Mouse (Mus musculus) CH12F3 (cell line): Measurements from ENCODE around the gene Ephx1.
"Not testable (repeated sequence)": the region's sequence is repeated elsewhere in the genome, so short reads cannot be mapped to it uniquely, and the experiment has no call there.

Experiments
- in situ Hi-C: fragments of 300-500 bp; cut with MboI; formaldehyde crosslinking; loops from 2 replicates; pipeline ENCODE4 v1.14.3; 2020; ENCODE audit warnings: low sequenced_read_pairs

Ephx1 gene

DNA sequence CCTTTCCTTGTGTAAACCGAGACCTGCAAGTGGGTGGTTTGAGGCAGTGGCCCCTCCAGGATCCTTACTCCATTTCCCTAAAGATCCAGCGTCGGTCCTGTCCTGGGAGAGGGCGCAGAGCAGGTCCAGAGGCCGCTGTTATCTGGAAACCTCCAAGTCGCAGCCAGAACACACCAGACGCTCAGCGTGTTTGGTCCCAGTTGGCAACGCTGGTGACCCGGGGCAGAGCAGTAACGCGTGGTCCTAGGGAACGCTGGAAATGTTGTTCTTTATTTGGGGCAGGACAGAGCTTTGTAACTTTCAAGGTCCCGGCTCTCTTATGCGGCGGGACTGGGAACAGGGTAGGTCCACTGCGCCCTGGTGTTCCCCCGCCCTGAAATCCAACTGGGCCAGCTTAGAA is 79.0 kb downstream of the Ephx1 start:
- in situ Hi-C loops = no loop called here

DNA sequence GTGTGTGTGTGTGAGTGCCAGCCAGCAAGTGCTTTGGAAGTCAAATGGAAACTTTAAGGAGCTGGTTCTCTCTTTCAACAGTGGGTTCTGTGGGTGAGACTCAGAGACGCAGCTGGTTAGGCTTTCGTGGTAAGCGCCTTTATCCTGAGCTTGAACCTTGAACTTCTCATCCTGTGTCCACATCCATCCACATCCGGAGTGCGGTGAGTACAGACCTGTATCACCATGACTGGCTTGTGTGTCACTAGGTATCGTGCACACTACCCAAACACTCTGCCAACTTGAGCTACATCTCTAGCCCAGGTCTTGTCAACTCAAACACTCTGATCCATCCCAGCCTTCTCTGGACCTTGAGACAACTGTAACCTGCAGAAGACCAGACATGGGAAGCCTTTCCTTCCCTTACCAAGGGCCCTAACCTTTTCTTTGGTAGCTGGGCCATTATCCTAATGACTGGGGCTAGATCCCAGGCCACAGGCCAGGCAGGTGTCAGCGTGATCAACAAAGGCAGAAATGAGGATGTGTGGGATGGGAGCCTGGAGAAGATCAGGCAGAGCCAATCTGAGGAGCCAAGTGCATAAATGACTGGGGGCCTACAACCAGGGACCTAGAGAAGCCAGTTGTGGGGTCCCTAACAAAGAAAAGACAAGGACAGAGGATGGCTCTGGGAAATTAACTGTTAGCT is 79.8 kb downstream of the Ephx1 start:
- in situ Hi-C loops = no loop called here

DNA sequence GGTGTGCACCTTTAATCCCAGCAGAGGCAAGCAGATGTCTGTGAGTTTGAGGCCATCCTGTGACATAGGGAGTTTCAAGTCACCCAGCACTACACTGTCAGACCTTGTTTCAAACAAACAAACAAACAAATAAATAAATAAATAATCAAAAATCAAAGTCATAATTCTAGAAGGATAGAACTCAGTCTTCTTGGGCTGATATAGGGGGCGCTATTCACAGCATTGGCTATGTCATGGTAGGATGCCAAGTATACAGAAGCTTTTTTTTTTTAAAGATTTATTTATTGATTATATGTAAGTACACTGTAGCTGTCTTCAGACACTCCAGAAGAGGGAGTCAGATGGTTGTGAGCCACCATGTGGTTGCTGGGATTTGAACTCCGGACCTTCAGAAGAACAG is 81.9 kb downstream of the Ephx1 start:
- in situ Hi-C loops = not testable (repeated sequence)

DNA sequence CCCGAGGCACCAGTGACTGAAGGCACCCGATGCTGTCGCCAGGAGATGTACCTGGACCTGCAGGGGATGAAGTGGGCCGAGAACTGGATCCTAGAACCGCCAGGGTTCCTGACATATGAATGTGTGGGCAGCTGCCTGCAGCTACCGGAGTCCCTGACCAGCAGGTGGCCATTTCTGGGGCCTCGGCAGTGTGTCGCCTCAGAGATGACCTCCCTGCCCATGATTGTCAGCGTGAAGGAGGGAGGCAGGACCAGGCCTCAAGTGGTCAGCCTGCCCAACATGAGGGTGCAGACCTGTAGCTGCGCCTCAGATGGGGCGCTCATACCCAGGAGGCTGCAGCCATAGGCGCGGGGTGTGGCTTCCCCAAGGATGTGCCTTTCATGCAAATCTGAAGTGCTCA is 83.1 kb downstream of the Ephx1 start:
- in situ Hi-C loops = not testable (repeated sequence)

DNA sequence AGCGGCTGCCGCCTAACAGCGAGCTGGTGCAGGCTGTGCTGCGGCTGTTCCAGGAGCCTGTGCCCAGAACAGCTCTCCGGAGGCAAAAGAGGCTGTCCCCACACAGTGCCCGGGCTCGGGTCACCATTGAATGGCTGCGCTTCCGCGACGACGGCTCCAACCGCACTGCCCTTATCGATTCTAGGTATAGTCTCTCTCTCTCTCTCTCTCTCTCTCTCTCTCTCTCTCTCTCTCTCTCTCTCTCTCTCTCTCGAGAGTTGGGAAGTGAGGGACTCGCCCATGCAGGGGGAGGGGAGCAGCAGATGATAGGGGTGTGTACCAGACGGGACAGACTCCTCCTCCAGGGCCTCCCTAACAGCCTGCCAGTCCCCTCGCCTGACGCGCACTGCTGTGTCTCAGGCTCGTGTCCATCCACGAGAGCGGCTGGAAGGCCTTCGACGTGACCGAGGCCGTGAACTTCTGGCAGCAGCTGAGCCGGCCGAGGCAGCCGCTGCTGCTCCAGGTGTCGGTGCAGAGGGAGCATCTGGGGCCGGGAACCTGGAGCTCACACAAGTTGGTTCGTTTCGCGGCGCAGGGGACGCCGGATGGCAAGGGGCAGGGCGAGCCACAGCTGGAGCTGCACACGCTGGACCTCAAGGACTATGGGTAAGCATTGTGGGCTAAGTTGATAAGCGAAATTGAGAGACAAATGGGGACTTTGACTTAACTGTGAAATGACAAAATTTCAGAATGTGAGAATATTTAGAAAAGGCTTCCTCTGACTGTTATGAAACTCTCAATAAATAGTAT is 83.9 kb downstream of the Ephx1 start:
- in situ Hi-C loops = not testable (repeated sequence)

DNA sequence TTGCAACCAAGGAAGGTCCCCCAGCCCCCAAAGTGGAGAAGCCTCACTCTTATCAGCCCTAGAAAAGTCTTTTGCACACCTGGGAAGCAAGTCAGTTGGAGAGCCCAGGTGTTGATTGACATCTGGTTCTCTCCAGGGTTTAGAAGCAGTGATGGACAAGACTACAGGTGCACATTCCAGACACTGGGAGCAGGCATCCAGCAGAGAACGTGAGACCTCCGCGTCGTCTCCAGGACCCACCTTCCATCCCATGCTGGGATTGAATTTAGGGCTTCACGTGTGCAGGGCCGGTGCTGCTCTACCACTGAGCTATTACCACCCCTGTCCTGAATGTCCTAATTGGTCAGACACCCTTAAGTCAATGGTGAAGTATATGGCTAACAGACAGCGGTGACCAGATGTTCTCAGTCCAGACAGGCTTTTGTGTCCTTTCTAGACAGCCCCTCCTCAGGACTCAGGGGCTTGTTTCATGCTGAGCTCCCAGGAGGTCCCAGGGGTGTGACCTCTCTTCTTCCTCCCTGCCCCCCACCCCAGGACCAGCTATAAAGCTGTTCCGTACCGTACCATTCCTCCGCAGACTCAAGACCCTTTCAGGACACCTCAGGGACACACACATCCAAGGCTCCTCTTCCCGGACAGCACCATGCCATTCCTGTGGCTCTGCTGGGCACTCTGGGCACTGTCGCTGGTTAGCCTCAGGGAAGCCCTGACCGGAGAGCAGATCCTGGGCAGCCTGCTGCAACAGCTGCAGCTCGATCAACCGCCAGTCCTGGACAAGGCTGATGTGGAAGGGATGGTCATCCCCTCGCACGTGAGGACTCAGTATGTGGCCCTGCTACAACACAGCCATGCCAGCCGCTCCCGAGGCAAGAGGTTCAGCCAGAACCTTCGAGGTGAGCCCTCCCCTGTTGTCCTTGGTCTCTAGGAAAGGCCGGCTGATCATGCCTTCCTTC is 86.0 kb downstream of the Ephx1 start, which contains the start of gene Lefty1:
TSS of gene Lefty1 (plus strand) at position 556 of the 953 bp plus-strand sequence.
- in situ Hi-C loops = no loop called here

DNA sequence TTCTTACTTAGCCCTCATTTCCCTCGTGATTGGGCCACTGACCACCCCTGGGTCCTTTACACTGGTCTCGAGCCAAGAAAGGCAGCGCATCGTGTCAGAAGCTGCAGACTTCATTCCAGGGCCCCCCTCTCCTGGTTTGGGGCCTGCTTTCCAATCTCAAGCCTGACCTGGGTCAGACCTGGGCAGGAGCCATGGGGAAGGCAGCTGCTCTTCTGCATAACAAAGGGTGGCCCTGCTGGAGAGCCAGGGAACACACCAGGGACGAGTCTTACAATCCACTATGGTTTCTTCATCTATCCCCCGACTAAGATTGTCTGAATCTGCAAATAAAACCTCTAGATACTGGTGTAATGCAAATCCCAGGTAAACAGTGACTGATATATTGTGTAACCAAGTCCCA is 87.0 kb downstream of the Ephx1 start:
- in situ Hi-C loops = no loop called here

DNA sequence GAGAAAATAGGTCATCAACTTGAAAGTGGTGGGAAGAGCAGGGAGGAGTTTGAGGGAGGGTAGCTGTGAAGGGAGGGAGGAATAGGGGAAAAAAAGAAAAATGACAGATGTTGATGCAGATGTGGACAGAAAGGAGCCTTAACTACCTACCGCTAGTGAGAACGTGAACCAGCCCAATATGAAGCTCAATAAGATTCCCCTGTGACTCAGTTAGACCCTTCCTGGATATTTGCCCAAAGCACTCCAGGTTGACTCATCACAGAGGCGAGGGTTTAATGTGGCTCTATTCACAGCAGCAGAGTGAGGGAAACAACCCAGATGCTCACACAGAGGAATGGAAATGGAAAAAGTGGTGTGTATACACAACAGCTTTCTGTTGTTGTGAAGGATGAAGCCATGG is 89.6 kb downstream of the Ephx1 start:
- in situ Hi-C loops = no loop called here

DNA sequence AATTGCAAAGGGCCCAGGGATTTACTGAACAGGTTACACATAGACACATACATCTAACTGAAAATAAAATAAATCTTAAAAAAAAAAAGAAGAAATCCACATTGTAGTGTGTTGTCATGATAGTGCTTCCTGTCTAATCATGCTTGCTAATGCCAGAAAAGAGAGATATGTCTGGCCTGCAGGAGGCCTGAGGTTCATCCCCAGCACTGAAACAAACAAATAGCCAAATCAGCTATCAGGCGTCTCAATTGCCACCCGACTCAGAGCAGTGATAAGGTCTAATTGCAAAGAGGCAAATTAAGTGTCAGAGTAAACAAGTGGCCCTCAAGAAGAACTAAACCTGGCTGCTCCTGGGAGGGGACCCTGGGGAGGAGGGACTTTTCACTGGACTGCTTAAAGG is 91.1 kb downstream of the Ephx1 start:
- in situ Hi-C loops = no loop called here

DNA sequence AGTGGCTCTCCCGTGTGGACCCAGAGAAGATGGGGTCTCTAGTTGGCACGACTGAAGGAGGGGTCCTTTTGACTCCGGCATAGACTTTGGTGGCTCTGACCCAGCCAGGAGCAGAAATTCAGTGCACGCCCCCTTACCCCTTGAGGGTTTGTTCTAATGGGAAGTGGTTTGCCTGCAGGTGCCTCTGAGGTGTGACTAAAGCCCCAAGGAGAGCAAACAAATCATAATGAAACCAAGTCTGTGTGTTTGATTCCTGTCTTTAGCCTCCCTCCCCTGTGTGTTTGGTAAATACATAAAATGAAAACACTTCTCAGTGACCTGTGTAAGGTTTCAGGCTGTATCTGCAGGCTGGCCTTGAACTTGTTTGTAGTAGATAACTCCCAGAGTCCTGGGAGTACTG is 94.4 kb downstream of the Ephx1 start:
- in situ Hi-C loops = no loop called here
